Mouse (Mus musculus) bone marrow, adult 2 months (tissue): ENCODE data around the gene Apex1. TPM values are rescaled to one million over a fixed set of nuclear protein-coding genes. Genes with fewer than 3 reads are reported as not detected.
A peak's percentile ranks its signal among the peaks of the same experiment; 100 is the strongest.
"Not testable (repeated sequence)": the region's sequence is repeated elsewhere in the genome, so short reads cannot be mapped to it uniquely, and the experiment has no call there.

Source experiments
- H3K27ac ChIP-seq: fragments of 200-500 bp; 2 replicates; pipeline ENCODE4 v1.5.1; 2012; ENCODE audit warnings: low read depth, mild to moderate bottlenecking, control low read depth, inconsistent platforms, low read length; ENCODE audit not compliant: control insufficient read depth, poor library complexity, insufficient read depth
- H3K4me1 ChIP-seq: fragments of 200-500 bp; 2 replicates; pipeline ENCODE4 v1.6.1; 2011; ENCODE audit warnings: low read length; ENCODE audit not compliant: control insufficient read depth, insufficient read depth
- H3K4me3 ChIP-seq: fragments of 200-500 bp; replicated peaks from 2 replicates; pipeline ENCODE3; 2011; ENCODE audit warnings: mild to moderate bottlenecking, low read depth, low read length, control low read depth; ENCODE audit not compliant: control insufficient read depth
- CTCF ChIP-seq: fragments of 200-500 bp; IDR thresholded peaks from 2 replicates; pipeline ENCODE4 v1.5.1; 2011; ENCODE audit warnings: low read length, control low read depth; ENCODE audit not compliant: control insufficient read depth, insufficient read depth
- POLR2A ChIP-seq: fragments of 200-500 bp; IDR thresholded peaks from 2 replicates; pipeline ENCODE4 v1.6.1; 2011; ENCODE audit warnings: low read depth, mild to moderate bottlenecking, control low read depth, low read length, borderline replicate concordance; ENCODE audit not compliant: control insufficient read depth
- WGBS: fragments of 180-500 bp; shearing (Covaris S2); methylation state at CpG from one replicate; pipeline ENCODE4 v1.1.7; 2018; 5-methylcytosine and 5-hydroxymethylcytosine counted together
- polyA plus RNA-seq: library from polyadenylated mRNA; stranded (reverse); fragments of >200 nt; gene quantifications from 2 replicates; pipeline ENCODE4 v1.2.4, GENCODE M21; 2011; ENCODE audit warnings: low replicate concordance; ENCODE audit not compliant: missing spikeins, insufficient read depth, insufficient read length

Apex1 gene
- polyA plus RNA-seq, 1 experiment, result 41.6 TPM

DNA sequence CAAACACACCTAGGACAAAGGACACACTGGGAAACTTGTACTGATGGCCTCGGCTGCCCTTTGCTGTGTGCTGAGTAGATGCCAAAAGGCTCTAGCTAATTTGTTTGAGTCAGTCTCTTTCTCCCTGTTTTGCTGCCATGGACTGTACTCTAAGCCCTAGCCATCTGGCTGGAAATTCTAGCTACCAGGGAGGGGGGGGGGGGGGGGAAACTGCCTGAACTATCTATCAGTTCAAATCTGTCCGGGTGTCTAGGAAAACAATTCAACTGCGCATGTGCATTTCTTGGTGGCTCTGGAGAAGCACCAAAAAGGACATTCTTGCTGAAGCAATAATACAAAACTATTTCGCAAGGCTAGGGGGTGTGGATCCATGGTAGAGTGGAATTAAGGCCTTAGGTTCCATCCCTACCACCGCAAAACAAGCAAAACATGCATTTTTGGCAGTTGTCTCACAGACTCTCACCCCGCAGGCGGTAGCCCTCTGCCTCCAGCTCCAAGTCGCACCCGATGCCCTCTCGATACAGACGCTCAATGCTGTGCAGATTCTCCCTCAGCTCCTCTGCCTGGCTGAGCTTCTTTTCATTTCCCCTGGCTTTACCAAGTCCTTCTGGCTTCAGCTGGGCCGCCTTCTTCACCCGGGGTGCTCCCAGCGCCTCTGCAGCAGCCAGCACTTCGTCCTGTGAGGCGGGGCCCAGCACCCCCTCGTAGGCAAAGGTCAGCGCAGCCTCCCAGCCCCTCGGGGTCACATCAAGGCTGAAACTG lies 28.6 kb upstream of the Apex1 start:
- no peak overlapping the region for H3K4me3 ChIP-seq
- H3K4me1 ChIP-seq, result peaks cover 6% of the 10 kb centered on the region
- H3K27ac ChIP-seq, result peak overlapping the region; percentile 23
- TF ChIP-seq CTCF (no peak), POLR2A (no peak)
- 48% methylated on average over 19 of the region's 19 CpGs for WGBS

DNA sequence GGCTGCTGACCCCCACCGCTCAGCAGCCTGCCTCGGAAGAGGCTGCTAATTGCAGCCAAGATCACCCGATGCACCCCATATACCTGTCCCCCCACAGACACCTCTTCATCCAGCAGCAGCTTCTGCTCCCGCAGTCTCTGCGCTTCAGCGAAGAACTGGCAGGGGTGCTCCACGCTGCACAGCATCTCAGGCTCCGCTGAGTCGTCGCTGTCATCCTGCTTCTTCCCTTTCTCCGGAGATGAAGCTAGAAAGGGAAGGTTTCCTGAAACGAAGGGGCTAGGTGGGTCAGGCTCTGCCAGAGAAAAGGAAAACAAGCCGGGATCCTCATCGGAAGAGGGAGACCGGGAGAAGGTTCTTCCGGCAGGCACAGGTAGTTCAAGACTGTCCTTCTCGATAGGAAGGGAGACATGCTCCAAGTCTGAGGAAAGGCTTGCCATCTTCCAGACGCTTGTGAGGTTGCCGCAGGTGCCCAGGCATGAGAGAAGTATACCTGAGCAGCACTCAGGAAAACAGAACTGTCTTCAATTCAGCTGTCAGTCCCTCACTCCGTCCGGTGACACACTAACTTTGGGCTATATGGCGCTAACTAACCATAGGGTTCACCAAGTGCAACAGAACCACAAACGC lies 27.9 kb upstream of the Apex1 start:
- H3K4me1 ChIP-seq, result peaks cover 6% of the 10 kb centered on the region
- TF ChIP-seq CTCF (no peak), POLR2A (no peak)
- no peak overlapping the region for H3K4me3 ChIP-seq
- 61% methylated on average over 23 of the region's 23 CpGs for WGBS
- peak overlapping the region; percentile 23; the same call in 1 of the 2 replicates for H3K27ac ChIP-seq

DNA sequence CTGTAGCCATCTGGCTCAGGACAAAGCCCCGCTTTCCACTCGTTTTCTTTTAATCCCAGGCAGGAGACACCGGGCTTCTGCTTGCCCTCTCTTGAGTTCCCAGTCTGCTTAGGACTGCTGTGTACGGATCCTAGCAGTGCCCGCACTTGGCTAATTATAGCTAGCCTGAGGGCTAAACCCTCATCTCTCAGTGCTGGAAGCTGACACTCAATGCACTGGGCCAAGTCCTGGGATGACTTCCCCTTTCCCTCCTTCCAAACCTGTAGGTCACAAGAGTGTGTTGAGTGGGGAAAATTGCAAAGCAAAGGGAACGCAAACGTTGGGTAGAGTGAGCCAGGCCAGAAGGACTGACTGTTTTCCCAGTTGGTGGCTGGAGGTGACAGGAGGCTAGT lies 27.4 kb upstream of the Apex1 start, which contains the start of gene Klhl33:
Gene Klhl33 (minus strand): TSS at position 134 of the 392 bp plus-strand sequence.
- 52% methylated on average over 7 of the region's 7 CpGs for WGBS
- no peak for TF ChIP-seq POLR2A
- no peak for TF ChIP-seq CTCF
- Histone ChIP-seq H3K27ac (peak within 1 kb of the TSS; percentile 23), H3K4me1 (peaks cover 5% of the 10 kb centered on the region), H3K4me3 (no peak within 1 kb of the TSS)

DNA sequence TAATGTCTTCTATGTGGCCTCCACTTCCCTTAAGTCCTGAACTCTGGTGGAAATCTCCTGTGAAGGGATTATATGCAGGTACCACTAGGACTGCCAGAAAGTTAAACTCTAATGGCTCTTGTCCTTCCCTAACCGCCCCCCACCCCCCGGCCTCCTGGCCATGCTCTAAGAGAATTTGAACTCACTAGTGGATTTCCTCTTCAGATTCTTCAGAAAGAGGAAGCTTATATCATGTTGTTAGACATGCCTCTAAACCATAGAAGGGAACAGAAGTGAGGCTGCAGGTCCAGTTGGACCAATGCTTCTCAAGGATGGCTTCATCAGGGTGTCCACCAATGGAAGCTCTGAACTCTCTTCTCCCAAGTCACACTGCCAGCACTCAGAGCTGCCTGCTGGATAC lies 26.8 kb upstream of the Apex1 start:
- not testable (repeated sequence) for H3K4me1 ChIP-seq, H3K27ac ChIP-seq, H3K4me3 ChIP-seq
- 15% methylated on average over 2 of the region's 2 CpGs for WGBS

DNA sequence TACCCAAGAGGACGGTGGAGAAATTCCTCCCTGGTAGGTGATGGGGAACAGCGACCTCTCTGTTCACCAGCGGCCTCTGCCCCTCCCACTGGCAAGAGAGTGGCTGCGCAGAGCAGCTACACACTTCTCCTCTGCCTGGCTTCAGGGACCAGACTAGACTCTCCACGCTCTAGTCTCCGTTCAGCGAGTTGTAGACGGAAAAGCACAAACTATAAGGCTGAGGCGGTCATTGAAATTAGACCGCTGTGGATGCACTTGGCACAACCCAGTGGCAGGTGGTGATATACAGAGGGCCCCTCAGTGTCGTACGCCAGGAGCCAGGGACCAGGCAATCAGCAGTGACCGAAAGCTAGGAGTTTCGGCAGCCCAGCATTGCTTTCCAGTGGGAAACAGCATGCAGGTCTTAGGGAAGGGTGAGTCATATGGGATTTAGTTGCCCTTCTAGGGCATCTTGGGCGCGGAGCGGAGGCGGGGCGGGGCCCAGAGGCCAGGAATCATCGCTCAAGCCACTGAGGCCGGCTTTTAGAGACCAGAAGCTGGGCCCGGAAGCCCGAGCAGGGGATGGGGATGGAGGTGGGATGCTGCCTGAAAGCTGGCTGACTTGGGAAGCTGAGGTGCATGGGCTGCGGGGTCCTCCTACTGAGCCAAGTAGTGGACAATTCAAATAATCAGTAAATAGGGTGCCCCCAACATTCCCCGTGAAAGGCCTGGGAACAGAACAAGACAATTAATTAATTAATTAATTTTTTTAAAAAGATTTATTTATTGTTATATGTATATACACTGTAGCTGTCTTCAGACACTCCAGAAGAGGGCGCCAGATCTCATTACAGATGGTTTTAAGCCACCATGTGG lies 20.6 kb upstream of the Apex1 start:
- WGBS, result 27% methylated on average over 26 of the region's 26 CpGs
- TF ChIP-seq POLR2A (no peak), CTCF (peak; percentile 42; the same call in 1 of the 2 replicates)

DNA sequence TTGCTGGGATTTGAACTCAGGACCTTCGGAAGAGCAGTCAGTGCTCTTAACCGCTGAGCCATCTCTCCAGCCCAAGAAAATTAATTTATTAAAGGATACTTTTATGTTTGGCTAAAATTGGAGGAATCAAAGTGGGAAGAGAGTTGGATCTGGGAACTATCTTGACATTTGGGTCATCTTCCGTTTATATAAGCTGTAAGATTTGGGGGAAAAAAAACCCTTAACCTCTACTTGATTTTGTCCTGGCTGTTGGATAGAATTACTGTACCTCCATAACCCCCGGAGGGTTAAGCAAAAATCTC lies 20.0 kb upstream of the Apex1 start:
- H3K4me3 ChIP-seq, result no peak overlapping the region
- H3K27ac ChIP-seq, result no peak overlapping the region
- TF ChIP-seq POLR2A, result no peak
- no peak for TF ChIP-seq CTCF
- H3K4me1 ChIP-seq, result no peaks in the 10 kb centered on the region; the same call in 1 of the 2 replicates
- WGBS, result 93% methylated on average over 4 of the region's 4 CpGs

More for the DNA sequence above, 20.6 kb upstream of the Apex1 start:
- no peaks in the 10 kb centered on the region; the same call in 1 of the 2 replicates for H3K4me1 ChIP-seq
- no peak overlapping the region for H3K27ac ChIP-seq
- H3K4me3 ChIP-seq, result peak overlapping the region; percentile 0

DNA sequence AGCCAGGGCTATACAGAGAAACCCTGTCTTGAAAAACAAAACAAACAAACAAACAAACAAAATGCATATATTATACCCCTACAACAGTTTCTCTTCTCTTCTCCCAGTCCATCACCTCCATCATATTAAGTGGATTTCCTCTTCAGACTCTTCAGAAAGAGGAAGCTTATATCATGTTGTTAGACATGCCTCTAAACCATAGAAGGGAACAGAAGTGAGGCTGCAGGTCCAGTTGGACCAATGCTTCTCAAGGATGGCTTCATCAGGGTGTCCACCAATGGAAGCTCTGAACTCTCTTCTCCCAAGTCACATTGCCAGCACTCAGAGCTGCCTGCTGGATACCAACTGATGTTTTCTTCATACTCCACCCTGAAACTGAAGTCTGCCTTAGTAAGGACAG lies 19.4 kb upstream of the Apex1 start:
- H3K4me3 ChIP-seq, H3K4me1 ChIP-seq, H3K27ac ChIP-seq: not testable (repeated sequence)

DNA sequence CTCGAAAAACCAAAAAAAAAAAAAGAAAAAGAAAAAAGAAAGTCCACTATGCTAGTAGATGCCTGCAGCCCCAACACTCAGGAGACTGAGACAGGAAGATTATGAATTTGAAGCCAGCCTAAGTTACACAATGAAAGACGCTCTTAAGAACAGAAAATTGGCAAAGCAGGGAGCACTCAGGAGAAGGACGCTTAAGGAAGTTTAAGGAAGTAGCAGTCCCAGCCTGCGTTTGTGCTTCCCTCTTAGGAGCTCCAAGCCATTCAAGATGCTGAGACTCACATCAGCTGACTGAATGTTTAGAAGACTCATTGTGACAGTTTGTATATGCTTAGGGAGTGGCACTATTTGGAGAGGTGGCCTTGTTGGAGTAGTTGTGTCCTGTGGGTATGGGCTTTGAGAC lies 16.6 kb upstream of the Apex1 start:
- WGBS, result 41% methylated on average over 4 of the region's 4 CpGs
- Histone ChIP-seq H3K4me1 (no peaks in the 10 kb centered on the region), H3K27ac (no peak overlapping the region), H3K4me3 (no peak overlapping the region)
- TF ChIP-seq CTCF, result no peak
- no peak for TF ChIP-seq POLR2A
